Mouse (Mus musculus) thymus, postnatal 0 days (tissue): ENCODE measurements around the gene Fgfr1op2. TPM values are rescaled to one million over a fixed set of nuclear protein-coding genes. Genes with fewer than 3 reads are reported as not detected.
A peak's percentile ranks its signal among the peaks of the same experiment; 100 is the strongest.

Experiments used
- DNase-seq: peaks from one replicate; pipeline ENCODE4 v3.0.0-alpha.2; 2015; ENCODE audit warnings: low spot score
- polyA plus RNA-seq: library from polyadenylated mRNA; unstranded; fragments of >200 nt; fragmentation: Nextera tagmentation; extraction: Ambion mirVana; gene quantifications from 2 replicates; pipeline ENCODE4 v1.2.1, GENCODE M21; 2015

The Fgfr1op2 gene
- polyA plus RNA-seq, 1 experiment from 2014 or later, result 219 TPM

- DNase-seq, result no peak
Observed at GRCm38 (mm10) chr6:146602601-146603000, 25.6 kb downstream of the Fgfr1op2 start.

GRCm38 (mm10) chr6:146603651-146604050, 26.6 kb downstream of the Fgfr1op2 start:
- no peak for DNase-seq

GRCm38 (mm10) chr6:146611385-146611784, 34.4 kb downstream of the Fgfr1op2 start:
- no peak for DNase-seq

GRCm38 (mm10) chr6:146611897-146612296, 34.9 kb downstream of the Fgfr1op2 start:
- no peak for DNase-seq

GRCm38 (mm10) chr6:146612736-146613135, 35.7 kb downstream of the Fgfr1op2 start:
- DNase-seq, result no peak

GRCm38 (mm10) chr6:146613907-146614306, 36.9 kb downstream of the Fgfr1op2 start:
- DNase-seq, result no peak

- DNase-seq, result no peak
Observed at GRCm38 (mm10) chr6:146614541-146614940, 37.5 kb downstream of the Fgfr1op2 start.

GRCm38 (mm10) chr6:146615891-146616290, 38.9 kb downstream of the Fgfr1op2 start:
- DNase-seq, result no peak

GRCm38 (mm10) chr6:146616670-146617069, 39.7 kb downstream of the Fgfr1op2 start:
- DNase-seq, result no peak

- DNase-seq, result no peak
Observed at GRCm38 (mm10) chr6:146628123-146628522, 51.1 kb downstream of the Fgfr1op2 start.

- DNase-seq, result no peak
Observed at GRCm38 (mm10) chr6:146629781-146630756, 53.1 kb downstream of the Fgfr1op2 start.

- DNase-seq, result no peak
Observed at GRCm38 (mm10) chr6:146630961-146631360, 54.0 kb downstream of the Fgfr1op2 start.

GRCm38 (mm10) chr6:146631847-146632246, 54.8 kb downstream of the Fgfr1op2 start:
- no peak for DNase-seq

- DNase-seq, result no peak
Observed at GRCm38 (mm10) chr6:146632403-146632802, 55.4 kb downstream of the Fgfr1op2 start.

GRCm38 (mm10) chr6:146633097-146633496, 56.1 kb downstream of the Fgfr1op2 start:
- DNase-seq, result no peak

- DNase-seq, result no peak
Observed at GRCm38 (mm10) chr6:146633629-146634014, 56.6 kb downstream of the Fgfr1op2 start.

GRCm38 (mm10) chr6:146634015-146634722, 57.2 kb downstream of the Fgfr1op2 start:
- DNase-seq, result peak; percentile 93

GRCm38 (mm10) chr6:146634759-146635606, 58.0 kb downstream of the Fgfr1op2 start:
- DNase-seq, result no peak

GRCm38 (mm10) chr6:146636482-146636881, 59.5 kb downstream of the Fgfr1op2 start:
- no peak for DNase-seq

GRCm38 (mm10) chr6:146640068-146640965, 63.3 kb downstream of the Fgfr1op2 start:
- no peak for DNase-seq
